Mouse (Mus musculus) cerebellum, adult 2 months (tissue): ENCODE data around the gene Pars2.

Experiments used
- CTCF ChIP-seq: fragments of 200-500 bp; IDR thresholded peaks from 2 replicates; pipeline ENCODE4 v1.5.1; 2011; ENCODE audit warnings: low read depth, mild to moderate bottlenecking, control low read depth, low read length, moderate library complexity, borderline replicate concordance; ENCODE audit not compliant: insufficient read depth
- POLR2A ChIP-seq: fragments of 200-500 bp; IDR thresholded peaks from 2 replicates; pipeline ENCODE4 v1.6.1; 2011; ENCODE audit warnings: low read length, control low read depth, borderline replicate concordance; ENCODE audit not compliant: insufficient read depth

DNA sequence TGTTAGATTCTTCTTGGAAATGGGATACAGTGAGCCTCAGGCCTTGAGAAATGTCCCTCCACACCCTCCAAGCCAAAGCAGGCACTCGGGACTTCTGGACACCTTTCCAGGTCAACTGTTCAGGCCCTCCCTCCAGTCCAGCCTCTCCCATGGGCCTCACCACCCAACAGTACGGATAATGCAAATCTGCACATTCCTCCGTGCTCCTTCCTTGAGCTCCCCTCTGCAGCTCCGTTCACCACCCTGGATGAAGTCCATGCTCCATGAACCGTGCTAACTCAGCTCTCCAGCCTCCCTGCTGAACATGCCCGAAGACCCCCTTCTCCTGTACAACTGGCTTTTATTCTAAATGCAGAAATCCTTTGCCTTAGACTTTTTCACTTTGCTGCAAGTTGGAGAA is 13.8 kb downstream of the Pars2 start:
- TF ChIP-seq CTCF, result no peak
- no peak for TF ChIP-seq POLR2A
